Mouse (Mus musculus): ENCODE measurements at regions not wholly inside any gene's neighbourhood (a gene's known extent, or its start where the extent isn't known, plus 50 kb on each side); places are given as distances from the start of the nearest gene placed in this dataset.
"Not testable (repeated sequence)": the region's sequence is repeated elsewhere in the genome, so short reads cannot be mapped to it uniquely, and the experiment has no call there.

- peak; percentile 18 for DNase-seq (ENCODE audit: low read depth, low spot score)
Measured at GRCm38 (mm10) chr17:14144082-14144481, 60.0 kb downstream of the Dact2 start.

- DNase-seq (ENCODE audit: low read depth, low spot score): peak; percentile 14
Measured at GRCm38 (mm10) chr17:14141669-14142068, 62.4 kb downstream of the Dact2 start.

DNA sequence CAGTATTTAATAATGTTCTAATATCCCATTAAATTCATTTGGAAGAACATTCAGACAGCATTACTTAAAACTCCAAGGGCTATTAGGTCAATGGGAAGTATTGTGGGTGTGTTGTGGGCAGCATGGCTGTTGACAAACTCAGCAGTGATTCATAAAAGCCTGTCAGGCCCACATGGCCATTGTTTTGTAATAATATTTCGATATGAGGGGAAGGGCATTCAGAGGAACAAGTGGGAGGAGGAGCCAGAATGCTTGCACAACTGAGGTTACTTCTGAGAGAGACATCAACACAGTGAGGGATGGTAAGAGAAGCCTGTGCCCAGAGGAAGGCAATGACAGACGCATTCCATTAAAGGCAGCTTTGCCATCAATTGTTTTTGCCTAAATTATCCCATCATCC is 63.8 kb downstream of the Dact2 start:
- DNase-seq (ENCODE audit: low read depth, low spot score): no peak

DNA sequence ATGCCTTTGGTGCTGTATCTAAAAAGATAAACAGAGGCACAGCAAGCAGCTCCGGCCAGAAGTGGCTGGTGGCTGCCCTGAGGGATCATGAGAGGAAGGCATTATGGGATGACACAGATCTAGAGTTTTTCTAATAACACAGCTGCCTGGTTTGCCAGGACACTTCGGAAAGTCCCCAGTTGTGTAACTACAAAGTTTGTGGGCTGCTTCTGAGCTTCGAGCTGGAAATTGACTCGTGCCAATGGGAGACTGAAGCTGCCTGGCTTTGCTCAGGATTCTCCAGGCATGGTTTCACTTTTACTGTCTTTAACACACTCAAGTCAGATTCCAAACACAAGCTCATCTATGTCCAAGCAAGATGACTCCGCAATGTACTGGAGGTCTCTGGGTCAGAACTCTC is 65.2 kb downstream of the Dact2 start:
- no peak for DNase-seq (ENCODE audit: low read depth, low spot score)

DNA sequence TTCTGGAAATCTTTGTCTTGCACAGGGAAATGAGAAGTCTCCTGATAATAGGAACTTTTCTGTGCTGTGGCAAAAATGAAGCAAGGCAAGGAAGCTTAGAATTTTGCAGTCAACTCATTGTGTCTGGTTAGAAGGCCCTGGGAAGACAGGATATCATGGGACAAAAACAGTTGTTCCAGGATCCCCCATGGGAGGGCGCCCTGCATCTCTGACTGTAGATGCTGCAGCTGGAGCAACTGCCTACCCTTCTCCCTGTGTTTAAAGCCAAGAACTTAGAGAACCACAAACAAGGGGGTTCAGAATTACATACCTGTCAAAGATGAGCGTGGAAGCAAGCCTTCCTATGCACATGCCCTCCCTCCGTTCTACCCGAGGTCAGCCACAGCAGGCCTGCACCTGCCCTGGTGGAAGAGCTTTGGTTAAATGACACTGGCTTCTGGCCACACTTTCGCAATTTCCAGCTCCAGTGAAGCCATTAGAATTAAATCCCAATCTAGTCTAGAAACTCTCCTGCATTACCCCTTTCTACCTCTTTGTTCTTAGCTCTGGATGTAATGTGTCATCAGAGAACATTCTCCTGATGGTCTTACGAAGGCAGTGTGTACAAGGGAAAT is 67.3 kb downstream of the Dact2 start:
- peak; percentile 51 for DNase-seq (ENCODE audit: low read depth, low spot score)

DNA sequence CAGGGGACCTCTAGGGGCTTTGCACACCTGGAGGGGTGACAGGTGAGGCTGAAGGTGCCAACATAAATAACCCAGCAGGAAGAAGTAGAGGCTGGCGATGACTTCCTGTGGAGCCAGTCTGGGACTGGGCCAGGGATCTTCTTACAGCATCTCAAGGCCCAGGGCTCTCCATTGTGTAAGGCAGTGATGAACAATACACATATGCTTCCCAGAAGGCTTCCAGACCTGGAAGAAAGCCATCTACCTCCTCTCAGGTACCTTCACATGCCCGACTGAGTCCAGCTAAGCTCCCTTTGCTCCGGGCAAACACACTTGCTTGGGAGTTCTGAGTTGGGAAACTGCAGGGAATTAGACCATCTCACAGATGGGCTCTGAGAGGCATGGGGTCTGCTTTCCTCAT is 69.5 kb downstream of the Dact2 start:
- DNase-seq (ENCODE audit: low read depth, low spot score): no peak

DNA sequence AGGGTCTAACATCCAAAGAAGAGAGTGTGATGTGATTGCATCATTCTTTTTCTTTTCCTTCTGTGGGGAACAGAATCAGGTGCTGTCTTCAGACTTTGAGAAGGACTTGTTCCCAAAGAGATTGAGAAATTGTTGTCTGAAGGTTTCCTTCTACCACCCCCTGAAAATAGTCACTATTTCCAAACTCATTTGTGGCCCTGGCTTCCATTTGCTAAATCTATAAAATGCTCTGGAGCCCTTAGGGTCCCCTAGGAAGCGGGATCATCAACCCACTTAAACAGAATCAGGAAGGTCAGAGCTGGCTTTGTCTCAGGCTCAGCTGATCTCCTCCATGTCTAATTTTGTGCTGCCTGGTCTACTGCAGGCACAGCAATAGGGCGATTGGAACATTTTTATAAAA is 70.1 kb downstream of the Dact2 start:
- no peak for DNase-seq (ENCODE audit: low read depth, low spot score)

DNA sequence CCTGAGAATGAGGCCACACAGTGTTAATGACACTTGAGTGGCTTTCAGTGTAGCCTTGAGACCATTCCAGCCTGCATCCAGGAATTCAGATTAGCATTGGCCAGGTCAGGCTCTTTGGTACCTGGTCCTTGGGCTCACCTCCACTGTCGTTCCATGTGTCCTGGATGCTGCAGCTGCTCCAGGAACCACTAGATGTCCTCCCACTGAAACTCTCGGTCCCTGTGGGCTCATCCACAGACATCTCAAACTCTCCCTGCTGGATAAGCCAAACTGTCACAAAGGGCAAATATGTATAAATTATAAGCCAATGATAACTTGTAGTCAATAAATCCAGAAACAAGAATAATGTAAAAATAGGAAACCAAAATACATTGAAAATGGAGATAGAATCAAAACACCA is 67.7 kb upstream of the Gm7358 start:
- DNase-seq (ENCODE audit: low read depth, low spot score): not testable (repeated sequence)

GRCm38 (mm10) chr17:14118863-14119262 is 59.5 kb upstream of the Gm7358 start:
- no peak for DNase-seq (ENCODE audit: low read depth, low spot score)

DNA sequence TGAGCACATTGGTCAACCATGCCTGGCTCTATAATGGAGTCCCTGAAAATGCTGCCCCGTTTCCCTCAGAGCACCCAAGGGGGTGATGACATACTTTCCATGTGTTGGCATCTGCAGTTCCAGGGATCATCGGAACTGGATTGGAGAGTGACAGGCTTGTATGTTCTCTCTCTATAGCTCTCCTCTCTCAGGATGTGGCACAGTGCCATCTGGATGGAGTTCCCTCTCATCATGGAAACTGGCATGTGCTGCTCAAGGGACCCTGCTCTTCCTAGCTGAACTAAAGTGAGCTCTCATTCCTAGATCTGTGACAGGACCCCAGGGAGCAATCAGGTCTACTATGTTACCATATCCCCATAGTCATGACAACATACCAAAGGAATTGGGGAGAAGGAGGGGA is 56.9 kb upstream of the Gm7358 start:
- no peak for DNase-seq (ENCODE audit: low read depth, low spot score)

- no peak for DNase-seq (ENCODE audit: low read depth, low spot score)
Measured at GRCm38 (mm10) chr17:14114856-14115255, 55.5 kb upstream of the Gm7358 start.

DNA sequence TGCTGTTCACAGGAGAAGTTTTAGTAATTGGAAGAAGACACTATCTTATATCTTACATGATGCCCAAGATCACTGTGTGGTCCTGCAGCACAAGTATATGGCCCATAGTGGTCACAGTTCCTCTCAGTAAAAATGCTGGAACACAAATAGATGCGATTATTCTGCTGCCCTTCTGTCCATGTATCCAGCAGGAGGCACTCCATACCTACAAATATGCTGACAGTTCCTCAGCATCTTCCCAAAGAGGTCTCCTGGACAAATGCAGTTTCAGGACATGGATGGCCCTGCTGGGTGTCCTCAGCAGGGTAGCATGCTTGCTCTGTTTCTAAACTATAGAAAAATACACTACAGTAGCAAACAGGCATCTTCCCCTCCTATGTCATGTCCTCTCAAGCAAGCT is 52.4 kb upstream of the Gm7358 start:
- DNase-seq (ENCODE audit: low read depth, low spot score): peak; percentile 12
